Mouse (Mus musculus) kidney, embryonic 15.5 days (tissue): ENCODE measurements around the gene Serpina3g. TPM values are rescaled to one million over a fixed set of nuclear protein-coding genes. Genes with fewer than 3 reads are reported as not detected.

Source experiments
- ATAC-seq: fragments of 200-750 bp; cut with Nextera tagmentation; replicated peaks from 2 replicates; pipeline ENCODE4 v1.8.0; 2017; ENCODE audit warnings: moderate TSS enrichment; ENCODE audit not compliant: low FRiP score
- H3K27ac ChIP-seq: fragments of 300-500 bp; sonication (generic); 2 replicates; pipeline ENCODE4 v1.5.1; 2015; ENCODE audit warnings: mild to moderate bottlenecking, inconsistent platforms
- H3K27me3 ChIP-seq: fragments of 300-500 bp; sonication (generic); 2 replicates; pipeline ENCODE4 v1.6.1; 2015; ENCODE audit warnings: inconsistent platforms
- H3K36me3 ChIP-seq: fragments of 300-500 bp; sonication (generic); 2 replicates; pipeline ENCODE4 v1.6.1; 2015; ENCODE audit warnings: inconsistent platforms
- H3K4me1 ChIP-seq: fragments of 300-500 bp; sonication (generic); 2 replicates; pipeline ENCODE4 v1.6.1; 2015; ENCODE audit warnings: inconsistent platforms
- H3K4me2 ChIP-seq: fragments of 300-500 bp; sonication (generic); 2 replicates; pipeline ENCODE4 v1.6.1; 2015; ENCODE audit warnings: moderate library complexity, mild to moderate bottlenecking, inconsistent platforms
- H3K4me3 ChIP-seq: fragments of 300-500 bp; sonication (generic); replicated peaks from 2 replicates; pipeline ENCODE4 v1.5.1; 2015; ENCODE audit warnings: mild to moderate bottlenecking, inconsistent platforms
- H3K9ac ChIP-seq: fragments of 300-500 bp; sonication (generic); 2 replicates; pipeline ENCODE4 v1.6.1; 2015; ENCODE audit warnings: mild to moderate bottlenecking, inconsistent platforms
- H3K9me3 ChIP-seq: fragments of 300-500 bp; sonication (generic); replicated peaks from 2 replicates; pipeline ENCODE4 v1.6.1; 2016; ENCODE audit warnings: inconsistent platforms
- WGBS: fragments of 180-500 bp; shearing (Covaris S2); methylation state at CpG from one replicate; pipeline ENCODE4 v1.1.7; 2015; ENCODE audit warnings: mixed read lengths; 5-methylcytosine and 5-hydroxymethylcytosine counted together
- polyA plus RNA-seq: library from polyadenylated mRNA; unstranded; fragments of >200 nt; fragmentation: Nextera tagmentation; extraction: Ambion mirVana; gene quantifications from 2 replicates; pipeline ENCODE4 v1.2.1, GENCODE M21; 2015

Gene Serpina3g
- polyA plus RNA-seq, result 8.5 and 8.8 TPM in 2 replicates

GRCm38 (mm10) chr12:104235915-104236314, at the start of gene Serpina3g:
Gene Serpina3g (plus strand): TSS chr12:104236245.
- Histone ChIP-seq H3K9ac (no peak within 1 kb of the TSS), H3K27ac (peak within 1 kb of the TSS; percentile 66)
- 27% methylated on average over 5 of the region's 5 CpGs for WGBS

GRCm38 (mm10) chr12:104189246-104189645, 46.8 kb upstream of the Serpina3g start:
- Histone ChIP-seq H3K4me3 (no peak overlapping the region), H3K27me3 (no peaks in the 10 kb centered on the region), H3K36me3 (no peaks in the 10 kb centered on the region), H3K9me3 (no peaks in the 10 kb centered on the region), H3K4me1 (no peaks in the 10 kb centered on the region), H3K9ac (no peak overlapping the region), H3K4me2 (no peak overlapping the region), H3K27ac (no peak overlapping the region)
- 67% methylated on average over 2 of the region's 2 CpGs for WGBS
- no peak for ATAC-seq

More at GRCm38 (mm10) chr12:104235915-104236314, at the start of gene Serpina3g:
- peak; percentile 74 for ATAC-seq
- peak within 1 kb of the TSS; percentile 38 for H3K4me2 ChIP-seq
- H3K4me3 ChIP-seq, result no peak within 1 kb of the TSS; the same call in 1 of the 2 replicates
- H3K9me3 ChIP-seq, result no peaks in the 10 kb centered on the region
- H3K4me1 ChIP-seq, result peaks cover 10% of the 10 kb centered on the region
- no peaks in the 10 kb centered on the region for H3K36me3 ChIP-seq
- H3K27me3 ChIP-seq, result no peaks in the 10 kb centered on the region

DNA sequence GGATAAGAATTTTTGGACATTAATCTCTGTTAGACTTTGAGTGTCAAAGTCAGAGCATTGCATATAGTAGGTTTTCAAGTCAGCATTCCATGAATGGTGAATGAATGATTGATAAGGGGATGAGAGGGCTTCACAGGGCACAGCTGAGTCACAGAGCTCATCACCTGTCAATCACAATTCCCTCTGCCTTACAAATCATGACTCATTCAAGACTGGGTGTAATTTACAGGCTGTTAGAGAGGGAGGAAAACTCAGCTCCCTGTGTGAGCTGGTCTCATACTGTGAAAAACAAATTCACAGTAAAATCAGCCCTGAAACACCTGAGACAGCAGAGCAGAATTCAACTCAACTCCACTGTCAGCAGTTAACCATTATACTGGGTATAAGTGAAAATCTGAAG, 45.2 kb upstream of the Serpina3g start:
- ATAC-seq, result no peak
- Histone ChIP-seq H3K27me3 (no peaks in the 10 kb centered on the region), H3K4me3 (no peak overlapping the region), H3K9ac (no peak overlapping the region), H3K9me3 (no peaks in the 10 kb centered on the region), H3K4me1 (no peaks in the 10 kb centered on the region), H3K36me3 (no peaks in the 10 kb centered on the region), H3K27ac (no peak overlapping the region), H3K4me2 (no peak overlapping the region)

GRCm38 (mm10) chr12:104209149-104209548, 26.9 kb upstream of the Serpina3g start:
- Histone ChIP-seq H3K9ac (no peak overlapping the region), H3K4me1 (no peaks in the 10 kb centered on the region), H3K4me3 (no peak overlapping the region), H3K9me3 (no peaks in the 10 kb centered on the region), H3K4me2 (no peak overlapping the region), H3K27ac (no peak overlapping the region), H3K27me3 (no peaks in the 10 kb centered on the region), H3K36me3 (no peaks in the 10 kb centered on the region)
- 83% methylated on average over 4 of the region's 4 CpGs for WGBS
- ATAC-seq, result no peak

- WGBS, result 91% methylated on average over 2 of the region's 2 CpGs
- ATAC-seq, result no peak
Measured at GRCm38 (mm10) chr12:104209802-104210201, 26.2 kb upstream of the Serpina3g start.

GRCm38 (mm10) chr12:104213689-104214444, 22.2 kb upstream of the Serpina3g start:
- H3K4me2 ChIP-seq, result no peak overlapping the region
- H3K4me1 ChIP-seq, result no peaks in the 10 kb centered on the region
- H3K27me3 ChIP-seq, result no peaks in the 10 kb centered on the region
- WGBS, result 72% methylated on average over 2 of the region's 2 CpGs
- no peaks in the 10 kb centered on the region for H3K9me3 ChIP-seq
- no peaks in the 10 kb centered on the region for H3K36me3 ChIP-seq
- H3K9ac ChIP-seq, result no peak overlapping the region
- no peak overlapping the region for H3K27ac ChIP-seq
- no peak for ATAC-seq
- H3K4me3 ChIP-seq, result no peak overlapping the region

More at GRCm38 (mm10) chr12:104209802-104210201, 26.2 kb upstream of the Serpina3g start:
- no peaks in the 10 kb centered on the region for H3K27me3 ChIP-seq
- no peak overlapping the region for H3K27ac ChIP-seq
- H3K9ac ChIP-seq, result no peak overlapping the region
- H3K9me3 ChIP-seq, result no peaks in the 10 kb centered on the region
- no peak overlapping the region for H3K4me2 ChIP-seq
- H3K36me3 ChIP-seq, result no peaks in the 10 kb centered on the region
- no peak overlapping the region for H3K4me3 ChIP-seq
- no peaks in the 10 kb centered on the region for H3K4me1 ChIP-seq

GRCm38 (mm10) chr12:104214445-104214753, 21.6 kb upstream of the Serpina3g start, which contains the start of gene Serpina3f:
Gene Serpina3f (plus strand): TSS chr12:104214544.
- 81% methylated on average over 1 of the region's 1 CpGs for WGBS
- ATAC-seq, result no peak

GRCm38 (mm10) chr12:104215249-104215648, 20.8 kb upstream of the Serpina3g start:
- no peak overlapping the region for H3K4me3 ChIP-seq
- no peaks in the 10 kb centered on the region for H3K9me3 ChIP-seq
- H3K27me3 ChIP-seq, result no peaks in the 10 kb centered on the region
- H3K9ac ChIP-seq, result no peak overlapping the region
- H3K4me1 ChIP-seq, result no peaks in the 10 kb centered on the region
- H3K4me2 ChIP-seq, result no peak overlapping the region
- WGBS, result 81% methylated on average over 1 of the region's 1 CpGs
- H3K36me3 ChIP-seq, result no peaks in the 10 kb centered on the region
- no peak for ATAC-seq
- no peak overlapping the region for H3K27ac ChIP-seq

More at GRCm38 (mm10) chr12:104214445-104214753, 21.6 kb upstream of the Serpina3g start, which contains the start of gene Serpina3f:
- Histone ChIP-seq H3K27ac (no peak within 1 kb of the TSS), H3K36me3 (no peaks in the 10 kb centered on the region), H3K4me2 (no peak within 1 kb of the TSS), H3K9me3 (no peaks in the 10 kb centered on the region), H3K4me3 (no peak within 1 kb of the TSS), H3K9ac (no peak within 1 kb of the TSS), H3K27me3 (no peaks in the 10 kb centered on the region), H3K4me1 (no peaks in the 10 kb centered on the region)

- no peak overlapping the region for H3K4me2 ChIP-seq
- no peaks in the 10 kb centered on the region for H3K9me3 ChIP-seq
- H3K4me3 ChIP-seq, result no peak overlapping the region
- H3K27ac ChIP-seq, result no peak overlapping the region
- WGBS, result 74% methylated on average over 1 of the region's 1 CpGs
- H3K27me3 ChIP-seq, result no peaks in the 10 kb centered on the region
- no peaks in the 10 kb centered on the region for H3K4me1 ChIP-seq
- no peaks in the 10 kb centered on the region for H3K36me3 ChIP-seq
- H3K9ac ChIP-seq, result no peak overlapping the region
- ATAC-seq, result no peak
Measured at GRCm38 (mm10) chr12:104221616-104222015, 14.4 kb upstream of the Serpina3g start.

DNA sequence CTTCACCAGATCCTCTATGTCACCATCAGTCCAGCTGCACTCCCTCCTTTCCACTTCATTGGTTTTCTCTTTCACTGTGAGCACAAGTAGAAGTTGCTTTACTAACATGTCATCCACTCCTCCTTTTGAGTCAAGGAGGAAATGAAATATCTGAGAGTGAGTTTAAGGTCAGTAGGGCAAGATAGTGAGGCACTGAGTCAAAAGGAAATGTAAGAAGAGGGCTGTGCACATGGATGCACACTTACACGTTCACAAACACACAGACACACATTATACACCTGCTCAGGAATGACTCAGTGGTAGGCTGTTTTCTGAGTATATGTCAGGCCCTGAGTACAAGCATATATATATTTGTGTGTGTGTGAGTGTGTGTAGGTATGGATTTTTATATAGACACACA, 12.4 kb upstream of the Serpina3g start:
- Histone ChIP-seq H3K27me3 (no peaks in the 10 kb centered on the region), H3K27ac (no peak overlapping the region), H3K9ac (no peak overlapping the region), H3K9me3 (no peaks in the 10 kb centered on the region), H3K4me2 (no peak overlapping the region), H3K36me3 (no peaks in the 10 kb centered on the region), H3K4me1 (no peaks in the 10 kb centered on the region), H3K4me3 (no peak overlapping the region)
- whole genome bisulfite sequencing, result 29% methylated on average over 1 of the region's 1 CpGs
- ATAC-seq, result no peak

DNA sequence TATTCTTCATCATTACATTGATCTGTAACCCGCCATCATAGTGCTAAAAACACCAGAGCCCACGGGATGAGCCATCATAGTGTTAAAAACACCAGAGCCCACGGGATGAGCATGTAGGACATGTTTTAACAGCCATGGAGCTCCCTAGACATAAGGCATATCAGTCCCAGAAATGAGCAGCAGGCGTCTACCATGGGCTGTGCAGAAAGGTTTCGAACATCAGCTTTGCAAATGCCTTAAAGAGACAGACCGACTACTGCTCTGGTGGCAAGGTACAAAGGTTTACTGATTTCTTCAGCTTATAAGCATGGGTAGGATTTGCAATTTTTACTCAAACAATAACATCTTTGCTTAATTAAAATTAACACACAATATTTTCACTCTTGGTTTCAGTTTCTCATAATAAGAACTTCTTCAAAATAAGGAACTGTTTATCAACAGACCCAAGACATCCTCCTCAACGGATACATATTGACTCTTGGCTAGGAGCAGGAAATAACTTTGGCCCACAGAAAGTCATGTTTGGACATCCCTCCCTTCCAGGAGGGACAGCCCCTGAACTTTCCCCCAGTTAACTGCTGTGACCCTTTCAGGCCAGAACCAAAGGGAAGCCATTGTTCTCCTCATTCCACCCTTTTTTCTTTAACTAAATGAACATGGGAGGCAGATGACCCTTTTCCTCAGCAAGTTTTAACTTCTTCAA, 11.3 kb upstream of the Serpina3g start:
- no peaks in the 10 kb centered on the region for H3K27me3 ChIP-seq
- H3K36me3 ChIP-seq, result no peaks in the 10 kb centered on the region
- no peaks in the 10 kb centered on the region for H3K9me3 ChIP-seq
- H3K4me3 ChIP-seq, result no peak overlapping the region
- no peak overlapping the region for H3K27ac ChIP-seq
- 76% methylated on average over 7 of the region's 7 CpGs for WGBS
- ATAC-seq, result no peak
- no peak overlapping the region for H3K9ac ChIP-seq
- no peaks in the 10 kb centered on the region for H3K4me1 ChIP-seq
- no peak overlapping the region for H3K4me2 ChIP-seq

GRCm38 (mm10) chr12:104230762-104231161, 5.3 kb upstream of the Serpina3g start:
- 75% methylated on average over 2 of the region's 2 CpGs for WGBS
- H3K9me3 ChIP-seq, result no peaks in the 10 kb centered on the region
- no peaks in the 10 kb centered on the region for H3K27me3 ChIP-seq

More at GRCm38 (mm10) chr12:104230762-104231161, 5.3 kb upstream of the Serpina3g start:
- Histone ChIP-seq H3K9ac (no peak overlapping the region), H3K27ac (no peak overlapping the region), H3K4me1 (peaks cover 2% of the 10 kb centered on the region; the same call in 1 of the 2 replicates), H3K36me3 (no peaks in the 10 kb centered on the region), H3K4me3 (no peak overlapping the region), H3K4me2 (no peak overlapping the region)
- no peak for ATAC-seq
